Mouse (Mus musculus): ENCODE results near the gene Ugt1a9. TPM values are rescaled to one million over a fixed set of nuclear protein-coding genes. Genes with fewer than 3 reads are reported as not detected.
"Not testable (repeated sequence)": the region's sequence is repeated elsewhere in the genome, so short reads cannot be mapped to it uniquely, and the experiment has no call there.

Ugt1a9 gene
- polyA plus RNA-seq, 1 experiment from 2014 or later, result 9.3 TPM

DNA sequence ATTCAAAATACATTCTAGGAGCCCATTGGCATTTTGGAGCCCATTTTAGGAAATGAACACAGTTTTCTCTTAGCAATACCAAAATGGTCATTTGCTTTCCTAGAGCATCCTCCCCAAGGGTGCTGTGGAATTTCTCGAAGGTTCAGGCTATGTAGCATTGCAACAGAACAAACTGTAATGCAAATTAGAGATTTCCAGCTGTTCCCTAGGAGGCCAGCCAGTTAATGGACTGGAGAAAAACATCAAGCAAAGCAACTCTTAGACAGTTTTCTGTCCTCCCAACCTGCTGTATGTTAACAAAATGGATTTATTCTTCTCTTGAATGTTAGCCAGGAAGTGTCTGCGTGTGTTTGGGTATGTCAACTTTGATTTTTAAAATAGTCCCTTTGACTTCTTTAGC, 66.0 kb downstream of the Ugt1a9 start:
- WGBS, result 50% methylated on average over 2 of the region's 2 CpGs
- Histone ChIP-seq H3K9ac (ENCODE audit: low read depth, low read length) (no peak overlapping the region), H3K36me3 (ENCODE audit: insufficient read depth, low read length) (no peaks in the 10 kb centered on the region), H3K27me3 (ENCODE audit: insufficient read depth, low read length) (no peaks in the 10 kb centered on the region), H3K4me1 (replicated peaks; ENCODE audit: insufficient read depth, low read length) (peaks cover 11% of the 10 kb centered on the region), H3K27ac (0 out of 2 replicates have a peak overlapping the region, but pooled peaks have one; percentile 25), H3K4me3 (replicated peaks; ENCODE audit: low read depth, low read length) (no peak overlapping the region), H3K4me2 (ENCODE audit: low read length) (no peak overlapping the region), H3K9me3 (replicated peaks; ENCODE audit: low read length) (no peaks in the 10 kb centered on the region)
- ATAC-seq (replicated peaks; ENCODE audit: low FRiP score, low read depth) (no peak), DNase-seq (ENCODE audit: low spot score) (peak; percentile 37)
- no peak for TF ChIP-seq CTCF (IDR thresholded peaks at IDR 0.05; ENCODE audit: low read depth)

DNA sequence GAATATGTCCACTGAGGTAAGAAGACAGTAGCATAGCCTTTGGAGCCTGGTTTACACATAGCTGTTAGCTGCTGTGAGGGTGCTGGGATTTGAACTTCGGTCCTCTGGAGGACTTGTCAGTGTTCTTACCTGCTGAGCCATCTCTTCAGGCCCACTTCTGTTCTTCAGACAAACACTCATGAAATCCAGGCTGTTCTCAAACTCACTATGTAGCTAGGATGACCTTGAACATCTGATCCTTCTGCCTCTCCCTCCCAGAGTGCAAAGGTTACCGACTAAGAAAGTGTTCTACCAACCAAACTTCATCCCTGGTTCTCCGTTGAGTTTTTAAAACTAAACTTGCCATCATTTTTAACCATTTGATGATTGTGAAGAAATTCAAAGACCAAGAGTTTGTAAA, 66.7 kb downstream of the Ugt1a9 start:
- H3K4me2 ChIP-seq (ENCODE audit: low read length), result no peak overlapping the region
- H3K27ac ChIP-seq, result no peak overlapping the region
- H3K4me1 ChIP-seq (replicated peaks; ENCODE audit: insufficient read depth, low read length), result peaks cover 11% of the 10 kb centered on the region
- DNase-seq (ENCODE audit: low spot score), result no peak
- no peak for ATAC-seq (replicated peaks; ENCODE audit: low FRiP score, low read depth)
- no peak overlapping the region for H3K4me3 ChIP-seq (replicated peaks; ENCODE audit: low read depth, low read length)
- no peaks in the 10 kb centered on the region for H3K27me3 ChIP-seq (ENCODE audit: insufficient read depth, low read length)
- no peak overlapping the region for H3K9ac ChIP-seq (ENCODE audit: low read depth, low read length)
- no peaks in the 10 kb centered on the region for H3K36me3 ChIP-seq (ENCODE audit: insufficient read depth, low read length)
- no peak for TF ChIP-seq CTCF (IDR thresholded peaks at IDR 0.05; ENCODE audit: low read depth)
- 67% methylated on average over 3 of the region's 3 CpGs for WGBS
- H3K9me3 ChIP-seq (replicated peaks; ENCODE audit: low read length), result no peaks in the 10 kb centered on the region

DNA sequence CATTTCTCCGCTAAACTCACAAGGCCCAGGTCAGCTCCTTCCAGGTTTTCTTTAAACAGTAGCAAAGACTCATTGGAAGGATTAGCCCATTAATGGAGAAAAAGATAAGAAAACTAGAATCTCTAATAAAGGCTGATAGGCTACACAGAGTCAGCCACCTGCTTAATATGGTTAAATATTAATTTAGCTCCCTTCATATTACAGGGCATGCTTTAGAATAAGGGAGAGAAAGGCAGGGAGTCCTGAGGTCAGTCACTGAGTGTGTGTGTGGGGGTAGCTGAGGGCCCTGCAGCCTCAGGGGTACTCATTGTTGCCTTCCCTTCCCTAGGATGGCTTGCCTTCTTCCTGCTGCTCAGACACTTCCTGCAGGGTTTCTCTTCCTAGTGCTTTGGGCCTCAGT, 67.5 kb downstream of the Ugt1a9 start:
- TF ChIP-seq CTCF (IDR thresholded peaks at IDR 0.05; ENCODE audit: low read depth), result no peak
- 74% methylated on average over 1 of the region's 1 CpGs for WGBS
- H3K4me1 ChIP-seq (replicated peaks; ENCODE audit: insufficient read depth, low read length), result peaks cover 11% of the 10 kb centered on the region
- H3K4me3 ChIP-seq (replicated peaks; ENCODE audit: low read depth, low read length), result no peak overlapping the region
- no peak overlapping the region for H3K9ac ChIP-seq (ENCODE audit: low read depth, low read length)
- no peaks in the 10 kb centered on the region for H3K27me3 ChIP-seq (ENCODE audit: insufficient read depth, low read length)
- DNase-seq (ENCODE audit: low spot score) (no peak), ATAC-seq (replicated peaks; ENCODE audit: low FRiP score, low read depth) (no peak)
- H3K4me2 ChIP-seq (ENCODE audit: low read length), result no peak overlapping the region
- no peaks in the 10 kb centered on the region for H3K9me3 ChIP-seq (replicated peaks; ENCODE audit: low read length)
- no peaks in the 10 kb centered on the region for H3K36me3 ChIP-seq (ENCODE audit: insufficient read depth, low read length)
- H3K27ac ChIP-seq, result no peak overlapping the region

DNA sequence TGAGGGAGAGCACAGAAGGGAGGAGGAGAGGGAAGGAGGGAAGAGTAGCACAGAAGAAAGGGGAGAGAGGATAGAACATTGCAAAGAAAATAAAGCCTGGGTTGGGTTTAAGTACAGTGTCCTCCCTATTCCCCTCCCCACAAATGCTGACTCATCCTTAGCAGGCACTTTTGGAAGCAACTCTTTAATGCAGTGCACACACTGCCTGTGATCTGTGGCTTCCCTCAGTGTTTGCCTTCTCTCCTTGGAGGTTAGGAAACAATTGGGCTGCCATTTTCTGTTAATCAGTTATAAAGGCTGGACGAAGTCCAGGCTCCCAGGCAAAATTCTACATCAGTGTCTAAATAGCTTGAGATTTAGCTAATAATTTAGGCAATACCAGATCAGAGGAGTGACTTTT, 69.9 kb downstream of the Ugt1a9 start:
- DNase-seq (ENCODE audit: low spot score); H3K36me3 ChIP-seq (ENCODE audit: insufficient read depth, low read length); H3K27me3 ChIP-seq (ENCODE audit: insufficient read depth, low read length); H3K4me2 ChIP-seq (ENCODE audit: low read length); H3K4me1 ChIP-seq (replicated peaks; ENCODE audit: insufficient read depth, low read length); H3K4me3 ChIP-seq (replicated peaks; ENCODE audit: low read depth, low read length); H3K27ac ChIP-seq; H3K9me3 ChIP-seq (replicated peaks; ENCODE audit: low read length); H3K9ac ChIP-seq (ENCODE audit: low read depth, low read length): not testable (repeated sequence)
- ATAC-seq (replicated peaks; ENCODE audit: low FRiP score, low read depth), result peak; percentile 64
- WGBS, result 43% methylated on average over 1 of the region's 1 CpGs

DNA sequence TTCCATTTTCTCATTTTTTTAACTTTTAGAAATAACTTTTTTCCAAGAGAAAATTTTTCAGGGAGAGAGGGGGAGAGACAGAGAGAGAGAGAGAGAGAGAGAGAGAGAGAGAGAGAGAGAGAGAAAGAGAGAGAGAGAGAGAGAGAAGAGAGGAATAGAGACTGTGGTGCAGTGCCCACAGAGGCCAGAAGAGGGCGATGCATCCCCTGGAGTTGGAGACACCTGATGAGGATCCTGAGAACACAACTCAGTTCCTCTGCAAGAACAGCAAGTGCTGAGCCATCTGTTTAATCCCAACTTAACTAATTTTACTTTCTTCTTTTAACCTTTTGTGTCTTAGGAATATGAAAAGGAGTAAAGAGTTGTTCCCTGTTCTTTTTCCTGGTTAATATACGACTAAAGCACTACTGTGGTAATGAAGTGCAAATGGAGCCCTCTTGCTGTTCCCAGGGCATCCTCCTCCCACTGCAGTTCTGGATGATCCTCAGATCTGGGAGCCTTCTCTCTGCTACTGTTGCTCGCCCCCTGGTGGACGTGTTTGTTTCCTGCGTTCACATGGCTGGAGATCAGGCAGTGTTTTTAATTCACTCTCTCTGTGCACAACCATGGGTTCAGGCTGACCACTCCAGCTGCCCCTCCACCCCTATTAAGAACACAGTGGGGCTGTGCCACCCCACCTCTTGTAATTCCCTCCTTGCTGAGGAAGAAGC, 73.5 kb downstream of the Ugt1a9 start:
- not testable (repeated sequence) for H3K9me3 ChIP-seq (replicated peaks; ENCODE audit: low read length); H3K4me3 ChIP-seq (replicated peaks; ENCODE audit: low read depth, low read length); H3K4me2 ChIP-seq (ENCODE audit: low read length); H3K9ac ChIP-seq (ENCODE audit: low read depth, low read length); DNase-seq (ENCODE audit: low spot score); H3K27me3 ChIP-seq (ENCODE audit: insufficient read depth, low read length); H3K4me1 ChIP-seq (replicated peaks; ENCODE audit: insufficient read depth, low read length); H3K36me3 ChIP-seq (ENCODE audit: insufficient read depth, low read length); H3K27ac ChIP-seq
- peak; percentile 75 for ATAC-seq (replicated peaks; ENCODE audit: low FRiP score, low read depth)
- WGBS, result 1% methylated on average over 5 of the region's 5 CpGs
- TF ChIP-seq CTCF (IDR thresholded peaks at IDR 0.05; ENCODE audit: low read depth), result peak; percentile 61

DNA sequence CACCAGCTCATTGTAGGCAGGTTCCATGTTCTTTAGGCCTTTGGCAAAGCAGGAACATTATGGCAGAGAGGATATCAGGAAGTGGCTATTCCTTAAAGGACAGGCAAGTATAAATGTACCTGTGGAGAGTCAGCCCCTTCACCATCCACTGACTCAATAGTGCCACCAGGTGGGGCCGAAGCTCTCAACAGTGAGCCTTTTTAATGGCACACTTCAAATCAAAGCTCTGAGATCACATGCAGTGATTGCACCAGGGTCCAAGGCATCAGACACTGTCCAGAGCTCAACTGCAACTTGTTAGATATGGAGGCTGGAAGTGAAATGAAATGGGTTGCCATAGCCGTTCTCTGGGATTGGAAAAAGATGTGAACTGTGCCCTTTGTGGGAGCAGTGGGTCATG, 74.7 kb downstream of the Ugt1a9 start:
- H3K9ac ChIP-seq (ENCODE audit: low read depth, low read length); H3K9me3 ChIP-seq (replicated peaks; ENCODE audit: low read length); H3K36me3 ChIP-seq (ENCODE audit: insufficient read depth, low read length); DNase-seq (ENCODE audit: low spot score); H3K4me3 ChIP-seq (replicated peaks; ENCODE audit: low read depth, low read length); H3K27ac ChIP-seq; ATAC-seq (replicated peaks; ENCODE audit: low FRiP score, low read depth); H3K27me3 ChIP-seq (ENCODE audit: insufficient read depth, low read length); H3K4me2 ChIP-seq (ENCODE audit: low read length); H3K4me1 ChIP-seq (replicated peaks; ENCODE audit: insufficient read depth, low read length): not testable (repeated sequence)
- peak; percentile 59 for TF ChIP-seq CTCF (IDR thresholded peaks at IDR 0.05; ENCODE audit: low read depth)
- 63% methylated on average over 2 of the region's 2 CpGs for WGBS

DNA sequence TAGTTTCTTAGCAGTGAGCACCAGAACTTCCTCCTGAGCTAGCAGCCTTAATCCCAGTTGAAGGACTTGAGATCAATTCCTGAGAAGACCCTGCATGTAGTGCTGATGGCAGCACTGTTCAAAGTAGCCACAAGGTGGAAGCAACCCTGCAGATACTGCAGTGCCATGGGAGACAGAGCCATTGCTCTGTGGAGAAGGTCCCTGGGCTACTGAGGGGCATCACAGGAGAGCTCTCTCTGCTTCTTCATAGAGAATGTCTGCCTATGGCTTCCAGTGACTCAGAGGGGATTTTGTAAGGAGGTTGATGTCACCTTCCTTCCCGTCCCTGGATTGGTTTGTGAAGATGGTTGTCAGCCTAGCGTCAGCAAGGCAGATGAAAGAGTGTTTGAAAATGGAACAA, 79.5 kb downstream of the Ugt1a9 start:
- H3K27ac ChIP-seq; H3K4me1 ChIP-seq (replicated peaks; ENCODE audit: insufficient read depth, low read length): not testable (repeated sequence)
- peak; percentile 41 for DNase-seq (ENCODE audit: low spot score)

More for the DNA sequence above, 79.5 kb downstream of the Ugt1a9 start:
- not testable (repeated sequence) for H3K9me3 ChIP-seq (replicated peaks; ENCODE audit: low read length); H3K36me3 ChIP-seq (ENCODE audit: insufficient read depth, low read length); H3K4me2 ChIP-seq (ENCODE audit: low read length); H3K4me3 ChIP-seq (replicated peaks; ENCODE audit: low read depth, low read length); ATAC-seq (replicated peaks; ENCODE audit: low FRiP score, low read depth); H3K27me3 ChIP-seq (ENCODE audit: insufficient read depth, low read length); H3K9ac ChIP-seq (ENCODE audit: low read depth, low read length)
- peak; percentile 70 for TF ChIP-seq CTCF (IDR thresholded peaks at IDR 0.05; ENCODE audit: low read depth)
- WGBS, result 76% methylated on average over 2 of the region's 2 CpGs

All from kidney, postnatal 0 days (tissue).